Mouse (Mus musculus) embryonic stem cell, embryonic (primary cell): ENCODE data around the gene Dpm3.

Source experiments
- CTCF ChIA-PET, 4 experiments: fragments of 300-600 bp in 2 of 4; fragments of 350-600 bp in 2 of 4; sonication (Branson Sonifier 250); formaldehyde crosslinking; loops; one replicate each; lab custom pipeline; 2022; ENCODE audit warnings: inconsistent platforms in 2 of 4; lab: Charles Lee
- POLR2A ChIA-PET, 4 experiments: fragments of 300-600 bp in 2 of 4; fragments of 350-600 bp in 2 of 4; sonication (Branson Sonifier 250); formaldehyde crosslinking; loops; one replicate each; lab custom pipeline; 2022; ENCODE audit warnings: antibody characterized with exemption in 4 of 4, inconsistent platforms in 1 of 4; lab: Charles Lee

Dpm3 gene

GRCm38 (mm10) chr3:89226900-89227299 is 32.3 kb upstream of the Dpm3 start, which contains the start of gene Mtx1:
TSS of gene Mtx1 (minus strand) at chr3:89227088.
- POLR2A ChIA-PET: interaction anchor here (0.5 to 4.7 kb wide), 33 partner anchors 9 to 653 kb away, joined by 3 to 58 read pairs (median 4); partner anchors contain the start of genes Thbs3 (in 3 of the 4), Hcn3 (in 2 of the 4), Krtcap2 (in 2 of the 4) and Scamp3 (in 2 of the 4)

GRCm38 (mm10) chr3:89227307-89228179 is 31.6 kb upstream of the Dpm3 start:
- POLR2A ChIA-PET: interaction anchor here in 3 of 4 experiments (0.5 to 4.7 kb wide), 13 partner anchors 9 to 653 kb away, joined by 3 to 58 read pairs (median 11); partner anchors contain the start of genes Krtcap2 (in 2 of the 3), Thbs3 (in 2 of the 3), Trim46 (in 2 of the 3) and Gba (in 1 of the 3)
- CTCF ChIA-PET: interaction anchor here in 3 of 4 experiments (0.6 to 3.9 kb wide), 7 partner anchors 16 to 228 kb away, joined by 3 to 40 read pairs (median 3); partner anchors contain the start of genes Krtcap2 (in 3 of the 3) and Trim46 (in 2 of the 3)

More at GRCm38 (mm10) chr3:89226900-89227299, 32.3 kb upstream of the Dpm3 start, which contains the start of gene Mtx1:
- CTCF ChIA-PET: interaction anchor here in 3 of 4 experiments (0.5 to 3.9 kb wide), 9 partner anchors 13 to 223 kb away, joined by 3 to 40 read pairs (median 4); partner anchors contain the start of genes Krtcap2 (in 3 of the 3) and Trim46 (in 2 of the 3)

GRCm38 (mm10) chr3:89228180-89228549 is 31.0 kb upstream of the Dpm3 start:
- ChIA-PET CTCF (no interaction called here), POLR2A (no interaction called here)

DNA sequence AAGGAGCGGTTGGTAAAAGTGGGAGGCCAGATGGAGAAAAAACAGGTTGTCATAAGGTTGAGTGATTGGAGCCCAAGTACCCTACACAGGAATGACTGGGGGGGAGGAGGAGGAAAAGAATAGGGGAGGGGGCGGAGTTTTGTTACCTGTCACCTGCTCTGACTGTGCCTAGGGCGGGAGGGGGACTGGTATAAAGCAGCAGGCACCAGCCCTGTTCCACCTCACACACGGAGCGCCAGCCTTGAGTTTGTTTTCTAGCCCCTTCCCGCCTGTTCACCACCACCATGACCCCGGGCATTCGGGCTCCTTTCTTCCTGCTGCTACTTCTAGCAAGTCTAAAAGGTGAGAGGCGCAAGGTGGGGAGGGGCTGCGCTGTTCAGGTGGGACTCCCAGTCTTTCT is 30.3 kb upstream of the Dpm3 start, which contains the start of gene Muc1:
TSS of gene Muc1 (plus strand) at position 222 of the 400 bp plus-strand sequence.
- ChIA-PET POLR2A (interaction anchor here in 2 of 4 experiments (0.8 to 1.4 kb wide), 3 partner anchors 15 to 178 kb away, joined by 3 to 4 read pairs (median 3); partner anchors contain the start of gene Krtcap2 (in 1 of the 2)), CTCF (interaction anchor here in 1 of 4 experiments (1.3 to 6.7 kb wide), 2 partner anchors 16 to 92 kb away, joined by 5 to 81 read pairs; partner anchors contain the start of genes Krtcap2 and Trim46)

GRCm38 (mm10) chr3:89229276-89229675 is 29.9 kb upstream of the Dpm3 start:
- POLR2A ChIA-PET: interaction anchor here in 2 of 4 experiments (0.8 to 1.4 kb wide), 3 partner anchors 15 to 177 kb away, joined by 3 to 4 read pairs (median 3); partner anchors contain the start of gene Krtcap2 (in 1 of the 2)
- CTCF ChIA-PET: interaction anchor here in 2 of 4 experiments (0.5 to 6.7 kb wide), 6 partner anchors 13 to 653 kb away, joined by 3 to 81 read pairs (median 3); partner anchors contain the start of genes Krtcap2 (in 1 of the 2) and Trim46 (in 1 of the 2)

GRCm38 (mm10) chr3:89230561-89230960 is 28.6 kb upstream of the Dpm3 start:
- ChIA-PET POLR2A (interaction anchor here in 3 of 4 experiments (0.6 to 1.7 kb wide), 11 partner anchors 13 to 235 kb away, joined by 3 to 7 read pairs (median 3); partner anchors contain the start of genes Fam189b (in 1 of the 3) and Thbs3 (in 1 of the 3)), CTCF (interaction anchor here (0.6 to 6.7 kb wide), 8 partner anchors 12 to 16 kb away, joined by 3 to 81 read pairs (median 4); partner anchors contain the start of genes Krtcap2 (in 3 of the 4) and Trim46 (in 3 of the 4))

GRCm38 (mm10) chr3:89231345-89231744 is 27.8 kb upstream of the Dpm3 start:
- ChIA-PET CTCF (interaction anchor here (0.5 to 6.7 kb wide), 7 partner anchors 11 to 218 kb away, joined by 3 to 81 read pairs (median 6); partner anchors contain the start of genes Krtcap2 (in 3 of the 4) and Trim46 (in 3 of the 4)), POLR2A (interaction anchor here in 3 of 4 experiments (0.7 to 1.7 kb wide), 8 partner anchors 12 to 236 kb away, joined by 3 to 7 read pairs (median 4); partner anchors contain the start of gene Thbs3 (in 1 of the 3))

GRCm38 (mm10) chr3:89231772-89232275 is 27.3 kb upstream of the Dpm3 start:
- ChIA-PET CTCF (interaction anchor here in 3 of 4 experiments (0.5 to 6.7 kb wide), 5 partner anchors 11 to 217 kb away, joined by 4 to 81 read pairs (median 7); partner anchors contain the start of genes Krtcap2 (in 2 of the 3) and Trim46 (in 2 of the 3)), POLR2A (interaction anchor here in 2 of 4 experiments (0.6 to 1.7 kb wide), 3 partner anchors 12 to 48 kb away, joined by 3 to 4 read pairs (median 3); no protein-coding TSS in a partner anchor)

GRCm38 (mm10) chr3:89232614-89233013 is 26.5 kb upstream of the Dpm3 start:
- CTCF ChIA-PET: interaction anchor here (0.6 to 6.7 kb wide), 7 partner anchors 10 to 138 kb away, joined by 3 to 81 read pairs (median 5); partner anchors contain the start of genes Krtcap2 (in 1 of the 4) and Trim46 (in 1 of the 4)

GRCm38 (mm10) chr3:89233562-89234110 is 25.5 kb upstream of the Dpm3 start:
- ChIA-PET POLR2A (interaction anchor here in 2 of 4 experiments (0.6 to 1.7 kb wide), 10 partner anchors 9 to 241 kb away, joined by 3 to 4 read pairs (median 3); partner anchors contain the start of genes Fam189b (in 1 of the 2), Krtcap2 (in 1 of the 2), Scamp3 (in 1 of the 2) and Trim46 (in 1 of the 2)), CTCF (interaction anchor here in 3 of 4 experiments (0.8 to 6.7 kb wide), 6 partner anchors 9 to 291 kb away, joined by 3 to 81 read pairs (median 6); partner anchors contain the start of genes Krtcap2 (in 1 of the 3) and Trim46 (in 1 of the 3))

More at GRCm38 (mm10) chr3:89232614-89233013, 26.5 kb upstream of the Dpm3 start:
- POLR2A ChIA-PET: interaction anchor here in 2 of 4 experiments (0.8 to 1.7 kb wide), 4 partner anchors 21 to 129 kb away, joined by 3 read pairs; partner anchors contain the start of gene Fam189b (in 1 of the 2)

- ChIA-PET CTCF (interaction anchor here in 1 of 4 experiments (0.8 kb wide), 1 partner anchor 10 kb away, joined by 5 read pairs; no protein-coding TSS in a partner anchor), POLR2A (interaction anchor here in 2 of 4 experiments (1.0 to 1.9 kb wide), 3 partner anchors 10 to 14 kb away, joined by 3 to 10 read pairs (median 4); partner anchors contain the start of genes Krtcap2 (in 1 of the 2), Mtx1 (in 1 of the 2) and Trim46 (in 1 of the 2))
Measured at GRCm38 (mm10) chr3:89236516-89236915, 22.6 kb upstream of the Dpm3 start.

- ChIA-PET CTCF (interaction anchor here in 1 of 4 experiments (0.5 kb wide), 1 partner anchor 211 kb away, joined by 4 read pairs; no protein-coding TSS in a partner anchor), POLR2A (interaction anchor here in 2 of 4 experiments (0.7 to 1.4 kb wide), 3 partner anchors 11 to 596 kb away, joined by 3 to 4 read pairs (median 3); no protein-coding TSS in a partner anchor)
Measured at GRCm38 (mm10) chr3:89237682-89238081, 21.5 kb upstream of the Dpm3 start.

- POLR2A ChIA-PET: interaction anchor here in 2 of 4 experiments (0.8 to 1.4 kb wide), 5 partner anchors 10 to 52 kb away, joined by 3 to 4 read pairs (median 3); partner anchors contain the start of gene Thbs3 (in 1 of the 2)
- CTCF ChIA-PET: no interaction called here
Measured at GRCm38 (mm10) chr3:89238494-89238893, 20.7 kb upstream of the Dpm3 start.

DNA sequence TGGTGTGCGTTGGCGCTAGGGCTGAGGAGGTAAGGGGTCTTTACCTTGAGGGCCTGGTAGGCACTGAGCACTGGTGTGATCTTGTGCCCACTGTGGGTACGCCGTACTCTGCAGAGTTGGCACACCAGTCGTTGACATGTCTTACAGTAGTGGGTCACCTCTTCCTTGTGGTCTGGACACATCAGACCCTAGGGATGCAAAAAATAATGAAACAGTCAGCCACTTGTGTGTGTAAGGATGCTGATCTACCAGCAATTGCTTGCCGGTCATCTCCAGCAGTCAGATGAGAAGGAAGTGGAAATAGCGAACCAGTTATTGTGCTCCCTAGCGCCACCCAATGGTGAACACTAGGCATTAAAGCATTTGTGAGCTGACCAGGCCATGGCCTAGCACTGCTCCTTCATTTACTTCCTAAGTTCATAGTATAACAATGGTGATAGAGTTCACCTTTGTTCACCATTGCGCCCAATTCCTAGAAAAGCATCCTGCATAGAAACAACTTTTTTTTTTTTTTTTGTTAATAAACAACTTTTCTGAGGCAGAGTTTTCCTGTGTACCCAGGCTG is 16.7 kb upstream of the Dpm3 start:
- CTCF ChIA-PET: interaction anchor here (0.5 to 5.0 kb wide), 80 partner anchors 9 to 881 kb away, joined by 3 to 81 read pairs (median 4); partner anchors contain the start of genes Dpm3 (in 2 of the 4), Efna1 (in 2 of the 4), Mtx1 (in 2 of the 4) and Thbs3 (in 2 of the 4)
- POLR2A ChIA-PET: interaction anchor here in 3 of 4 experiments (0.5 to 5.1 kb wide), 20 partner anchors 8 to 1270 kb away, joined by 3 to 22 read pairs (median 3); partner anchors contain the start of genes Mtx1 (in 2 of the 3), Clk2 (in 1 of the 3), Efna4 (in 1 of the 3) and Fam189b (in 1 of the 3)

- ChIA-PET POLR2A (interaction anchor here in 3 of 4 experiments (0.5 to 5.1 kb wide), 28 partner anchors 9 to 1061 kb away, joined by 3 to 22 read pairs (median 3); partner anchors contain the start of genes Efna1 (in 2 of the 3), Mtx1 (in 2 of the 3), Cks1b (in 1 of the 3) and Clk2 (in 1 of the 3)), CTCF (interaction anchor here (0.5 to 5.0 kb wide), 94 partner anchors 8 to 834 kb away, joined by 3 to 81 read pairs (median 4); partner anchors contain the start of genes Dpm3 (in 2 of the 4), Efna1 (in 2 of the 4), Mtx1 (in 2 of the 4) and Slc50a1 (in 2 of the 4))
Measured at GRCm38 (mm10) chr3:89243609-89244008, 15.5 kb upstream of the Dpm3 start.
